Mouse (Mus musculus) liver, embryonic 14.5 days (tissue): ENCODE data around the gene Ing3.

Experiments
- CTCF ChIP-seq: IDR thresholded peaks from 2 replicates; pipeline ENCODE4 v1.5.1; 2016; ENCODE audit warnings: antibody characterized with exemption, low read depth, control low read depth
- EP300 ChIP-seq: IDR thresholded peaks from 2 replicates; pipeline ENCODE4 v1.6.1; 2016; ENCODE audit warnings: antibody characterized with exemption, low read depth

GRCm38 (mm10) chr6:22001284-22001916 is 52.0 kb downstream of the Ing3 start:
- TF ChIP-seq CTCF (no peak), EP300 (no peak)
